7 mouse cellular contexts compared by ENCODE assay signal in genomic region chr10:130314110-130314829, GRCm38 (mm10). TPM values are rescaled to one million over a fixed set of nuclear protein-coding genes. Genes with fewer than 3 reads are reported as not detected.
DNase-seq lines count a peak whose midpoint lies in the region; ATAC-seq lines count a peak whose summit lies in the region.

No protein-coding gene starts in this region.

- DNase-seq in layer of hippocampus, postnatal 10 days (ENCODE audit: low spot score in 2 of 2): peak; percentile 9 to 17
- DNase-seq in layer of hippocampus, adult 9-10 months (ENCODE audit: low spot score): no peak
- DNase-seq in MN1 (ENCODE audit: low spot score): peak; percentile 17
- peak; percentile 45 for DNase-seq in lung, postnatal 14 days
- DNase-seq in ovary, adult 18-20 months (ENCODE audit: low spot score): no peak
- DNase-seq in kidney, adult 11 months: no peak

- peak; percentile 43 for ATAC-seq in erythroblast, adult 5-6 weeks (replicated peaks; ENCODE audit: low FRiP score, poor library complexity, severe bottlenecking)

RNA-seq across cellular contexts. Expression of gene Tespa1, which starts 8.4 kb away (rescaled TPM):
- 1 to 10 TPM; 1.6 to 1.9 TPM for total RNA-seq in layer of hippocampus, postnatal 10 days (2021)
- total RNA-seq in erythroblast, adult 5-6 weeks (2015; ENCODE audit: low replicate concordance): 0.77 and 2.7 TPM in 2 replicates
- total RNA-seq in erythroblast, adult 5-6 weeks (2017; ENCODE audit: low replicate concordance): 2.5 and 3.2 TPM in 2 replicates

RNA-seq across cellular contexts. Expression of gene Neurod4, which starts 34.2 kb away (rescaled TPM):
- total RNA-seq in layer of hippocampus, postnatal 10 days (2021): under 1 TPM; 0.62 to 0.69 TPM
- not detected in 2 replicates for total RNA-seq in erythroblast, adult 5-6 weeks (2015; ENCODE audit: low replicate concordance)
- not detected in 2 replicates for total RNA-seq in erythroblast, adult 5-6 weeks (2017; ENCODE audit: low replicate concordance)

Comparison
In these comparisons a context has a peak if more than half of its experiments do, and no peak if none do; other contexts are left out.
1. DNase-seq: peak in layer of hippocampus, postnatal 10 days (2 of 2), MN1 (single experiment) and lung, postnatal 14 days (single experiment); none in layer of hippocampus, adult 9-10 months (single experiment), ovary, adult 18-20 months (single experiment) and kidney, adult 11 months (single experiment).